Mouse (Mus musculus): ENCODE measurements around the gene Cts8. TPM values are rescaled to one million over a fixed set of nuclear protein-coding genes. Genes with fewer than 3 reads are reported as not detected.

Gene Cts8
- total RNA-seq (2021), result not detected

DNA sequence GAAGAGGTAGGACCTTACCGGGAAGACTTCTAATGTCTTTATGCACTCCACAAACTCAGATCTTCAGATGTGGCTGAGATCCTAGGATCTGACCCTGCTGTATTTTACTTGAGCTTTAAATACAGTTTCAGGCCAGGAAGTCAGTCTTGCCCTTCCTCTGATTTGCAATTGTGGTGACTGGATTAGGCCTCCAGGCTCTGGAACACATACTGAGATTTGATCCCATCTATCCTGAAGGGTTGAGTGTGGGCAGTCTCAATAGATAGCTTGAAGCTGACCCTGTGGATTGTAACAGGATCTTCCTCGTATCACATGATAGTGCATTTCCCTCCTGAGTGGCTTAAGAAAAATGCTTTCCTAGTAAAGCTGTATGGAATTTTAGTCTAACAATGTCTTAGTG, at the start of gene Cts8:
Gene Cts8, minus strand, starts transcription at position 101 of the 400 bp plus-strand sequence.
- intact Hi-C loops (cut with DNase I), result no loop called here
- no peak for DNase-seq (ENCODE audit: low spot score)

DNA sequence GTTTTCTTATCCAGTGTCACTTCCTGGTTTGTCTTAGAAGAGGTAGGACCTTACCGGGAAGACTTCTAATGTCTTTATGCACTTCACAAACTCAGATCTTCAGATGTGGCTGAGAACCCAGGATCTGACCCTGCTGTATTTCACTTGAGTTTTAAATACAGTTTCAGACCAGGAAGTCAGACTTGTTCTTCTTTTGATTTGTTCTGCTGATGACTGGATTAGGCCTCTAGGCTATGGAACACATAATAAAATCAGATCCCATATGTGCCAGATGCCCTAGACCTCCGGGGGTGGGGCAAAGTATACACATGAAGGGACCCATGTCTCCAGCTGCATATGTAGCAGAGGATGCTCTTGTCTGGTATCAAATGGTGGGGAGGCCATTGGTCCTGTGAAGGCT, 33.6 kb upstream of the Cts8 start, which contains the start of gene Gm49398:
Gene Gm49398, minus strand, starts transcription at position 101 of the 400 bp plus-strand sequence.
- intact Hi-C loops (cut with DNase I), result no loop called here
- DNase-seq (ENCODE audit: low spot score), result no peak

GRCm38 (mm10) chr13:61241076-61241947, 13.8 kb downstream of the Cts8 start:
- peak; percentile 1 for DNase-seq (ENCODE audit: low spot score)

DNA sequence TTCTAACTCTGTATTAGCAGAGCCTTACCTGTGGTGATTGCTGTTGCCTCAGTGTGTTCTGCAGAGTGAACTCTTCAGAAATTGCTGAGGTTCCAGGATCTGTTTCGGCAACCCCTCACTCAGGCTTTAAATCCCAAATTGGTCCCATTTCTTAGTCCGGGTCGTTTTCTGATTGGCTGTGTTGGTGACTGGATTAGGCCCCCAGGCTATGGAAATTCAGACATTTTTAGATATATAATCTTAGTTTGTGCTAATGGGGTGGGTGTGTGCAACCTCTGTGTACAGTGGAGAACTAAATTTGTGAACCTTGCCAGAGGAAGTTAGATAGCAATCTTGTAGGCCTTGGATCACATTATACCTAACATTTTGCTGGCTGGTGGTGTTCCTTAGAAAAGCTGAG, 51.8 kb downstream of the Cts8 start, which contains the start of gene Cts6:
Gene Cts6, minus strand, starts transcription at position 101 of the 400 bp plus-strand sequence.
- intact Hi-C loops (cut with DNase I), result no loop called here
- DNase-seq (ENCODE audit: low spot score), result no peak

More at GRCm38 (mm10) chr13:61241076-61241947, 13.8 kb downstream of the Cts8 start:
- intact Hi-C loops (cut with DNase I), result loop anchor here (5.0 to 10.0 kb wide), 2 partner anchors 427 to 484 kb away; no protein-coding TSS in a partner anchor

Other genes with a start within 250 kb of the Cts8 start
- not detected for gene Ctsj, start 249.4 kb downstream of the Cts8 start, total RNA-seq (2021)
- gene Ctsq, start 214.7 kb downstream of the Cts8 start, total RNA-seq (2021), result not detected
- gene Ctsr, start 91.1 kb downstream of the Cts8 start, total RNA-seq (2021), result not detected
- gene Cts6, start 51.9 kb downstream of the Cts8 start, total RNA-seq (2021), result not detected
- not detected for gene Gm49398, start 33.5 kb upstream of the Cts8 start, total RNA-seq (2021)
- gene Cts7, start 102.8 kb upstream of the Cts8 start, total RNA-seq (2021), result not detected

Data from heart, postnatal 25 days (tissue).